Mouse (Mus musculus): ENCODE results near the gene Numbl. TPM values are rescaled to one million over a fixed set of nuclear protein-coding genes. Genes with fewer than 3 reads are reported as not detected.

Gene Numbl
- polyA plus RNA-seq, 1 experiment = 56.7 TPM

DNA sequence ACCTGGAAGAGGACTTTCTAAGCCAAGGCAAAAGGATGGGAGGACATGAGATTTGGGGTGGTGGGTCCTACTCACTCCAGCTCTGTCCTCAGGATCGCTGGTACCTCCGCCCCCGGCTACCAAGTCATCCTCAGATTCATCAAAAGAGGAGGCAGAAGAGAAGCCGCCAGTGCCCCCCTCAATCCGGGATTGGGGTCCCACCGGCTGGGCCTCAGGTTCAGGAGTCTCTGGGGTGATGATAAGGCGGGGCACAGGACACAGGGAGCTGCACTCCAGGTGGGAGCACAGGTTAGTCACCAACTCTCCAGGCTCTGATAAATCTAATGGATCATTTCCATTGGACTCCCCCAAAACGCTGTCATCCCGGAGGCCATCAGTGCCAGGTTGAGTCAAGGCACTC, 31.0 kb upstream of the Numbl start:
- WGBS = 9% methylated on average over 9 of the region's 9 CpGs
- Histone ChIP-seq H3K27me3 (ENCODE audit: control insufficient read depth, insufficient read depth, low read length) (no peaks in the 10 kb centered on the region), H3K4me3 (replicated peaks; ENCODE audit: insufficient read depth, low read depth, low read length) (peak overlapping the region; percentile 60), H3K4me1 (ENCODE audit: control insufficient read depth, insufficient read depth, low read length) (peaks cover 14% of the 10 kb centered on the region), H3K27ac (ENCODE audit: insufficient read depth, low read length) (peak overlapping the region; percentile 65)
- DNase-seq = peak in 1 of 2 experiments; percentile 43
- TF ChIP-seq POLR2A (IDR thresholded peaks at IDR 0.05; ENCODE audit: borderline replicate concordance, insufficient read depth, low read length) (no peak), CTCF (IDR thresholded peaks at IDR 0.05; ENCODE audit: borderline replicate concordance, insufficient read depth, low read depth, low read length) (no peak)

DNA sequence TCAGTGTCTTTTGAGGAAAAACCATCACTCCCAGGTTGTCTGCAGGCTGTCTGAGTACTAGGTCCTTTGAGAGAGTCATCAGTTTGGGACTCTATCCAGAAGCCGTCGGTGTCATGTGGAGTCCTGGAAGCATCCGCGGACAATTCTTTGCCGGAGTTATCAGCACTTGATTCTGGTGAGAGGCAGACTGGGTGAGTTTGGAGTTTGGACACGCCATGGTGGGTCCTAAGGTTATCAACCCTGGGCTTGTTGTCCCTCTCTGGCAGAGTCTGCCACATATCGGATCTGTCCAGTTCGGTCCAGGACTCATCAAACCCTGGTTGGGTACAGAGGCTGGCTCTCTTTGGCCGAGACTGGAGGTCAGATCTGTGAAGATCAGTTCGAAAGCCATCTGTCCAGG, 30.6 kb upstream of the Numbl start:
- TF ChIP-seq POLR2A (IDR thresholded peaks at IDR 0.05; ENCODE audit: borderline replicate concordance, insufficient read depth, low read length) (no peak), CTCF (IDR thresholded peaks at IDR 0.05; ENCODE audit: borderline replicate concordance, insufficient read depth, low read depth, low read length) (no peak)
- Histone ChIP-seq H3K4me3 (replicated peaks; ENCODE audit: insufficient read depth, low read depth, low read length) (peak overlapping the region; percentile 60), H3K27ac (ENCODE audit: insufficient read depth, low read length) (peak overlapping the region; percentile 65), H3K4me1 (ENCODE audit: control insufficient read depth, insufficient read depth, low read length) (peaks cover 14% of the 10 kb centered on the region), H3K27me3 (ENCODE audit: control insufficient read depth, insufficient read depth, low read length) (no peaks in the 10 kb centered on the region)
- 2% methylated on average over 10 of the region's 10 CpGs for WGBS
- peak; percentile 67 to 76 for DNase-seq

DNA sequence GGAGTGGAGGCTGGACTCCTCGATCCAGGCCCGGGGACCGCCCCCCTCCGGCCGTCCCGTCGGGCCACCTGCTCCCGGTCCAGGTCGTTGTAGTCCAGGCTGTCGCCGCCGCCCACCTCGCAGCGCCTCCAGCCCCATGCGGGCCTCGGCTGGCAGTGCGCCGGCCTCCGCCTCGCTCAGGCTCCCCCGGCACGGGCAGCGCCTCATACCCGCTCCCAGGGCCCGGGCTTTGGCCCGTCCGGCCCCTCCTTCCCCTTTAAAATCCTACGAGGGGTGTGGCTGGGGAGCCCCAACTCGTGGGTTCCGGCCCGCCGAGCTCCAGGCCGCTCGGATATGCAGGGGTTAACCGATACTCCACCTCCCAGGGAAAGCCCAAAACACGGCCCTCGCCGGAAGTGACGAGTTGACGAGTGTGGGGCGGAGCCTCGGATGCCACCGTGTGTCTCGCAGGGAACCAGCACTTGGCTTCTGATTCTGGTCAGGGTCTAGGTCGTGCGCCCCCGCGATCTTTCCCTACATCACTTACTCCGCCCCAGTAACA, 29.9 kb upstream of the Numbl start, which contains the start of gene Itpkc:
Gene Itpkc (minus strand): TSS at position 381 of the 541 bp plus-strand sequence.
- Histone ChIP-seq H3K4me1 (ENCODE audit: control insufficient read depth, insufficient read depth, low read length) (peaks cover 14% of the 10 kb centered on the region), H3K4me3 (replicated peaks; ENCODE audit: insufficient read depth, low read depth, low read length) (peak within 1 kb of the TSS; percentile 60), H3K27ac (ENCODE audit: insufficient read depth, low read length) (peak within 1 kb of the TSS; percentile 65), H3K27me3 (ENCODE audit: control insufficient read depth, insufficient read depth, low read length) (no peaks in the 10 kb centered on the region)
- TF ChIP-seq POLR2A (IDR thresholded peaks at IDR 0.05; ENCODE audit: borderline replicate concordance, insufficient read depth, low read length) = peak; percentile 98
- TF ChIP-seq CTCF (IDR thresholded peaks at IDR 0.05; ENCODE audit: borderline replicate concordance, insufficient read depth, low read depth, low read length) = no peak
- under 1% methylated on average over 48 of the region's 49 CpGs for WGBS
- peak; percentile 91 for DNase-seq

DNA sequence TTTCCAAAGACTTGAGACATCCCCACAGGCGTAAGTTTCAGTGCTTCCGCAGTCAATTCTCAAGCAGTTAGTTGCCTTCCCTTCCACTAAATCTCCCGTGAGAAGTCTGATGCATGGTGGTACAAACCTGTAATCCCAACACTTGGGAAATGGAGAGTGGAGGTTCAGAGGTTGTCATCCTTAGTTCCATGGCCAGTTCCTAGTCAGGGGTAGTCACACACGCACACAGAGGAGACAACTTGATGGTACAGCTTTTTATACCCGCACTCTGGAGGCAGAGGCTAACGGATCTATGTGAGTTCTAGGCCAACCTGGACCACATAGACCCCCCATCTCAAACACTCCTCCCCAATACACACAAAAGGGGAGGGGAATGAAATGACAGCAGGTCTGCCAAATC, 29.4 kb upstream of the Numbl start:
- H3K4me3 ChIP-seq (replicated peaks; ENCODE audit: insufficient read depth, low read depth, low read length) = peak overlapping the region; percentile 60
- H3K4me1 ChIP-seq (ENCODE audit: control insufficient read depth, insufficient read depth, low read length) = peaks cover 14% of the 10 kb centered on the region
- H3K27ac ChIP-seq (ENCODE audit: insufficient read depth, low read length) = peak overlapping the region; percentile 27; the same call in 1 of the 2 replicates
- no peak for DNase-seq
- TF ChIP-seq CTCF (IDR thresholded peaks at IDR 0.05; ENCODE audit: borderline replicate concordance, insufficient read depth, low read depth, low read length) (no peak), POLR2A (IDR thresholded peaks at IDR 0.05; ENCODE audit: borderline replicate concordance, insufficient read depth, low read length) (no peak)
- 8% methylated on average over 6 of the region's 6 CpGs for WGBS
- no peaks in the 10 kb centered on the region for H3K27me3 ChIP-seq (ENCODE audit: control insufficient read depth, insufficient read depth, low read length)

DNA sequence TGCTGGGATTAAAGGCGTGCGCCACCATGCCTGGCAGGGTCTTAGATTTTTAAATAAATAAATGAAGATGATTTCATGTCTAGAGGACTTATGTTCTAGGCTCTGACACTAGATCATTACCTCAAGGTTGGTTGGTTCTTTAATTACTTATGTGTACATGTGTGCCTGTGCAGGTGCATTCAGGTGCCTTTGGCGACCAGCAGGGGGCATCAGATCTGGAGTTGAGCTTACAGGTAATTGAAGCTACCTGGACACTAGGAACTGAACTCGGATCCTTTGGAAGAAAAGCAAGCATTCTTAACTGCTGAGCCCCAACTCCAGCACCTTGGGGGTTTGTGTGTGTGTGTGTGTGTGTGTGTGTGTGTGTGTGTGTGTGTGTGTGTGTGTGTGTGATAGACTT, 27.5 kb upstream of the Numbl start:
- Histone ChIP-seq H3K27ac (ENCODE audit: insufficient read depth, low read length) (no peak overlapping the region), H3K27me3 (ENCODE audit: control insufficient read depth, insufficient read depth, low read length) (no peaks in the 10 kb centered on the region), H3K4me1 (ENCODE audit: control insufficient read depth, insufficient read depth, low read length) (peaks cover 4% of the 10 kb centered on the region), H3K4me3 (replicated peaks; ENCODE audit: insufficient read depth, low read depth, low read length) (no peak overlapping the region)
- TF ChIP-seq POLR2A (IDR thresholded peaks at IDR 0.05; ENCODE audit: borderline replicate concordance, insufficient read depth, low read length) (no peak), CTCF (IDR thresholded peaks at IDR 0.05; ENCODE audit: borderline replicate concordance, insufficient read depth, low read depth, low read length) (peak; percentile 31; the same call in 1 of the 2 replicates)
- DNase-seq = no peak
- WGBS = 74% methylated on average over 4 of the region's 4 CpGs

DNA sequence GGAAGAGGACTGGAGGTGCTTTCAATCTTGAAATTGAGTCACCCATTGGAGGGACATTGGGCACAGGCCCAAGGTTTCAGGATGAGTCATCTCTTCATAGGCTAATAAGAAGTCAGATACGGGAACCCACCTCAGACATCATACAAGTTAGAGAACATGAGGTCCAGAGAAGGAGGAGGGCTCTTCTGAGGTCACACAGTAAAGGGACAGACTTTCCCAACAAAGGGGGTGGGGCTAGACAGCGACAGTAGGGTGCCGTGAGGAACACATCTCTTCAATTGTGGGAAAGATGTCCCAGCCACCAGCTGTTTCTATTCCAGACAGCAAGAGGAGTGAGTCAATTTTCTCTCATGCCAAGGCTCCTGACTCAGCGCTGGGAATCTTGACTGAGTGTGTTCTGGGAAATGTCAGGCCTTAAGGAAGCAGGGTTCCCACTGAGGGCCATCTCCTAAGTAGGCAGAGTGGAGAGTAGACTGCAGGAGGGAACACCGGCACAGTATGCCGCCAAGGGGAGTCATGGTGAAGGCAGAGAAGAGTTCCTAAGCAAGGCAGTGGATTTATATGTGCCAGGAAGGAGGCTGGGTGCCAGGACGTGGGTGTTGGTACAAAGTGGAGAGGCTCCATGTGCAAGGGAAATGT, 26.4 kb upstream of the Numbl start:
- Histone ChIP-seq H3K27me3 (ENCODE audit: control insufficient read depth, insufficient read depth, low read length) (no peaks in the 10 kb centered on the region), H3K27ac (ENCODE audit: insufficient read depth, low read length) (no peak overlapping the region), H3K4me1 (ENCODE audit: control insufficient read depth, insufficient read depth, low read length) (peaks cover 4% of the 10 kb centered on the region), H3K4me3 (replicated peaks; ENCODE audit: insufficient read depth, low read depth, low read length) (no peak overlapping the region)
- TF ChIP-seq POLR2A (IDR thresholded peaks at IDR 0.05; ENCODE audit: borderline replicate concordance, insufficient read depth, low read length) = no peak
- TF ChIP-seq CTCF (IDR thresholded peaks at IDR 0.05; ENCODE audit: borderline replicate concordance, insufficient read depth, low read depth, low read length) = no peak
- WGBS = 40% methylated on average over 7 of the region's 7 CpGs
- peak in 1 of 2 experiments; percentile 51 for DNase-seq

DNA sequence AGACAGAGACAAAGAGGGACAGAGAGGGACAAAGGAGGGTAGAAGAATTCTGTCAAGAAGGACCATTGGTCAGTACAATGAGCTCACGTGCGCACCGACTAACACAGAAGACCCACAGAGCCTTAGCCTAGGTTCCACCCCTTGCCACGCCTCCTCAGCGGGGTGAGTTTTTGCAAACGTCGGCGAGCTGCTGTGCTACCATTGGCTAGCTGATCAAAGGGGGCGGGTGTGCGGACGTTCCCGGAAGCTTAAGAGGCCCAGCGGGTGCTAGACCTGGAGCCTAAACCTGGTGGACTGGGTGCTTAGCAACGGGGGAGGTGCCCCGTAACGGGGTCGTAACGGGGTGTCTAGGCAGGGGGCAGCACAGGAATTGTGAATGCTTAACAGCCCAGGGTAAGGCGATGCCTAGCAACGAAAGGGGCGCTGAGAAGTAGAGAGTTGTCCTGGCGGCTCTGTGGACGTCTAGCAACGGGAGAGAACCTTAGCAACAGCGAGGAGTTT, 25.4 kb upstream of the Numbl start, which contains the start of gene Coq8b:
Gene Coq8b (plus strand): TSS at position 243 of the 501 bp plus-strand sequence.
- Histone ChIP-seq H3K27ac (ENCODE audit: insufficient read depth, low read length) (no peak within 1 kb of the TSS), H3K4me1 (ENCODE audit: control insufficient read depth, insufficient read depth, low read length) (peaks cover 4% of the 10 kb centered on the region), H3K4me3 (replicated peaks; ENCODE audit: insufficient read depth, low read depth, low read length) (peak within 1 kb of the TSS; percentile 90), H3K27me3 (ENCODE audit: control insufficient read depth, insufficient read depth, low read length) (no peaks in the 10 kb centered on the region)
- DNase-seq = peak; percentile 89 to 92
- WGBS = under 1% methylated on average over 25 of the region's 25 CpGs
- TF ChIP-seq POLR2A (IDR thresholded peaks at IDR 0.05; ENCODE audit: borderline replicate concordance, insufficient read depth, low read length) (peak; percentile 29; the same call in 1 of the 2 replicates), CTCF (IDR thresholded peaks at IDR 0.05; ENCODE audit: borderline replicate concordance, insufficient read depth, low read depth, low read length) (no peak)

DNA sequence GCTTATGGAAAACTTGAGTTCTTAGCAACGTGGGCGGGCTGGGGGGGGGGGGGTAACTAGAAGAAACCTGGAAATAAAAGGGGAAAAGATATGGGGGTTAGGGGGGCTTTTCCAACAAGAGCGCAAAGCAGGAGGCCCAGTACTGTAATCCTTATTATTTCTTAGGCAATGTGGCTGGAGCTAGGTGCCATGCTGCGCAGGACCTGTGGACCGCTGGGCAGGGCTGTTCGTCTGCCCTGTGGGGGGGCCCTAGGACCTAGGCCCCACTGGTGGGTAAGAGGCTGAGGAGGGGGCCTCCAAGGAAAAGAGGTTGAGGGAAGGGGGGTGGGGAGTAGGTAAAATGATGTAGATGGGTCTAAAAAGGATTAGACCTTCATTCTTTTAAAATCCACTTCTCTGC, 24.9 kb upstream of the Numbl start:
- 0% methylated on average over 6 of the region's 6 CpGs for WGBS
- DNase-seq = no peak
- Histone ChIP-seq H3K4me3 (replicated peaks; ENCODE audit: insufficient read depth, low read depth, low read length) (peak overlapping the region; percentile 90), H3K4me1 (ENCODE audit: control insufficient read depth, insufficient read depth, low read length) (peaks cover 4% of the 10 kb centered on the region), H3K27ac (ENCODE audit: insufficient read depth, low read length) (no peak overlapping the region), H3K27me3 (ENCODE audit: control insufficient read depth, insufficient read depth, low read length) (no peaks in the 10 kb centered on the region)
- TF ChIP-seq CTCF (IDR thresholded peaks at IDR 0.05; ENCODE audit: borderline replicate concordance, insufficient read depth, low read depth, low read length) (no peak), POLR2A (IDR thresholded peaks at IDR 0.05; ENCODE audit: borderline replicate concordance, insufficient read depth, low read length) (no peak)

Data from cerebellum, adult 2 months (tissue).